Mouse (Mus musculus) midbrain, postnatal 0 days (tissue): ENCODE measurements at regions not wholly inside any gene's neighbourhood (a gene's known extent, or its start where the extent isn't known, plus 50 kb on each side); places are given as distances from the start of the nearest gene placed in this dataset.

Experiments used
- ATAC-seq: fragments of 200-750 bp; cut with Nextera tagmentation; 2 replicates; pipeline ENCODE4 v1.8.0; 2017; ENCODE audit warnings: moderate number of reproducible peaks, mild to moderate bottlenecking, moderate TSS enrichment, moderate library complexity; ENCODE audit not compliant: low FRiP score
- DNase-seq: peaks from one replicate; pipeline ENCODE4 v3.0.0-alpha.2; 2015; ENCODE audit warnings: low spot score
- H3K27ac ChIP-seq: fragments of 300-500 bp; sonication (generic); 2 replicates; pipeline ENCODE4 v1.5.1; 2014; ENCODE audit warnings: low read depth, mild to moderate bottlenecking, low read length, mixed read lengths
- H3K27me3 ChIP-seq: fragments of 300-500 bp; sonication (generic); 2 replicates; pipeline ENCODE4 v1.6.1; 2014; ENCODE audit warnings: low read length, control low read depth, mixed read lengths; ENCODE audit not compliant: insufficient read depth
- H3K36me3 ChIP-seq: fragments of 300-500 bp; sonication (generic); 2 replicates; pipeline ENCODE4 v1.6.1; 2014; ENCODE audit warnings: low read length, control low read depth, mixed read lengths; ENCODE audit not compliant: insufficient read depth
- H3K4me1 ChIP-seq: fragments of 300-500 bp; sonication (generic); 2 replicates; pipeline ENCODE4 v1.6.1; 2014; ENCODE audit warnings: mild to moderate bottlenecking, control low read depth, antibody characterized with exemption, low read length, mixed read lengths; ENCODE audit not compliant: insufficient read depth
- H3K4me2 ChIP-seq: fragments of 300-500 bp; sonication (generic); 2 replicates; pipeline ENCODE4 v1.6.1; 2014; ENCODE audit warnings: low read depth, mild to moderate bottlenecking, low read length, mixed read lengths; ENCODE audit not compliant: poor library complexity, severe bottlenecking
- H3K4me3 ChIP-seq: fragments of 300-500 bp; sonication (generic); 2 replicates; pipeline ENCODE4 v1.5.1; 2014; ENCODE audit warnings: low read depth, mild to moderate bottlenecking, low read length, moderate library complexity
- H3K9ac ChIP-seq: fragments of 300-500 bp; sonication (generic); replicated peaks from 2 replicates; pipeline ENCODE4 v1.6.1; 2014; ENCODE audit warnings: mild to moderate bottlenecking, low read length, moderate library complexity, mixed read lengths; ENCODE audit not compliant: poor library complexity, severe bottlenecking
- H3K9me3 ChIP-seq: fragments of 300-500 bp; sonication (generic); 2 replicates; pipeline ENCODE4 v1.6.1; 2016; ENCODE audit warnings: low read length, control low read depth
- CTCF ChIP-seq: IDR thresholded peaks from 2 replicates; pipeline ENCODE4 v1.5.1; 2016; ENCODE audit warnings: antibody characterized with exemption, mild to moderate bottlenecking
- WGBS: fragments of 180-500 bp; shearing (Covaris S2); extraction: QIAGEN DNeasy Blood & Tissue Kit; methylation state at CpG from one replicate; pipeline ENCODE4 v1.1.7; 2014; 5-methylcytosine and 5-hydroxymethylcytosine counted together

- H3K4me3 ChIP-seq, result no peak overlapping the region
- H3K27ac ChIP-seq, result no peak overlapping the region
- 95% methylated on average over 8 of the region's 8 CpGs for whole genome bisulfite sequencing
- H3K4me1 ChIP-seq, result no peaks in the 10 kb centered on the region; the same call in 1 of the 2 replicates
- H3K36me3 ChIP-seq, result no peaks in the 10 kb centered on the region
- TF ChIP-seq CTCF, result no peak
- DNase-seq (no peak), ATAC-seq (no peak)
- H3K4me2 ChIP-seq, result no peak overlapping the region
- H3K27me3 ChIP-seq, result no peaks in the 10 kb centered on the region
- peaks cover 4% of the 10 kb centered on the region; the same call in 1 of the 2 replicates for H3K9me3 ChIP-seq
- H3K9ac ChIP-seq, result no peak overlapping the region
These were observed 65.4 kb downstream of the Cartpt start for GRCm38 (mm10) chr13:99835518-99835917.

DNA sequence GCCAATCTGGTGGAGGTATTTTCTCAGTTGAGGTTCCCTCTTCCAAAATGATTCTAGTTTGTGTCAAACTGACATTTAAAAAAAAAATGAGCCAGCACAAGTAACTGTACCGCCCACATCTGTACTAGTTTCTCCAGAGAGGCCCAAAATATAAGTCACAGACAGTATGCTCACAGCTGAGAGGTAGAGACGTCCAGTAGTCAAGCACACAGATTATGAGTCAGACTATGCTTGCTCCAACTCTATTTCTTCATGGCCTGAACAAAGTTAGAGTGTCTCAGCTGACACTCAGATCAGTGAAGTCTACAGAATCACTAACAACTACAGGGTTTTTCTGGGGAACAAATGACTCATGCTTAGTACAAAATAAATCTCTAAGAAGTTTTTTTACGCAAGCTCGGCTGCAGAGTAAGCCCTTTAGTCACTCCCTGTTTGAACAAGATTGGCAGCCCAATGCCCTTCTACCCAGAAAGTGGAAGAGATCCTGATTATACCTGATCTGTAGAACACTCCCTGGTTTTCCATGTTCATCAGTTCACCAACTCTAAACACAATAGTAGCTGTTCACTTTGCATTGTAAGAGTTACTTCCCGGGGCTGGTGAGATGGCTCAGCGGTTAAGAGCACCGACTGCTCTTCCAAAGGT lies 70.7 kb downstream of the Cartpt start:
- WGBS, result 83% methylated on average over 7 of the region's 7 CpGs
- no peak overlapping the region for H3K4me3 ChIP-seq

DNA sequence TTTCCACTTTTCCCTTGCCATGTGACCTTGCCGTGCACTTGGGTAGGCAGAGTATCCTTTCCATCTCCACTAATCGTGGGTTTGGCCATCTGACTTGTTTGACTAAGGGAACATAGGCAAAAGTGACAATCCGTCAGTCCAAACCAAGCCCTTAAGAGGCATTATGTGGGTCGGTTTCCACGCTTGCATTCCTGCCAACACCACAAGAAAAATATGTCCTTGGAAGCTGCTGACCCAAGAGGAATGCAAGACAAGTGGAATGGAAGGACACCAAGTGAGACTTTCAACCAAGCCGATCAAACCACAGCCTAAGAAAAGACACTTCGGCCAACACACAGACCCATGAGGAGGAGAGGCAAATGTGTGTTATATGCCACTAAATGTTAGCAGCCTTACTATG lies 73.3 kb downstream of the Cartpt start:
- DNase-seq (no peak), ATAC-seq (no peak)
- Histone ChIP-seq H3K9me3 (no peaks in the 10 kb centered on the region), H3K4me2 (no peak overlapping the region), H3K27ac (no peak overlapping the region), H3K4me1 (no peaks in the 10 kb centered on the region), H3K9ac (no peak overlapping the region), H3K27me3 (no peaks in the 10 kb centered on the region), H3K4me3 (no peak overlapping the region), H3K36me3 (no peaks in the 10 kb centered on the region)
- WGBS, result 91% methylated on average over 7 of the region's 7 CpGs
- no peak for TF ChIP-seq CTCF

More for the DNA sequence above, 70.7 kb downstream of the Cartpt start:
- no peak for TF ChIP-seq CTCF
- Histone ChIP-seq H3K36me3 (no peaks in the 10 kb centered on the region), H3K4me1 (no peaks in the 10 kb centered on the region), H3K9me3 (peaks cover 4% of the 10 kb centered on the region; the same call in 1 of the 2 replicates), H3K4me2 (no peak overlapping the region), H3K27me3 (no peaks in the 10 kb centered on the region), H3K9ac (no peak overlapping the region), H3K27ac (no peak overlapping the region)
- no peak for DNase-seq
- ATAC-seq, result no peak

- WGBS, result 72% methylated on average over 8 of the region's 8 CpGs
These were observed 76.3 kb downstream of the Cartpt start for GRCm38 (mm10) chr13:99824625-99825024.

GRCm38 (mm10) chr13:99816666-99817065 lies 84.2 kb downstream of the Cartpt start:
- Histone ChIP-seq H3K27me3 (no peaks in the 10 kb centered on the region), H3K9me3 (no peaks in the 10 kb centered on the region), H3K36me3 (no peaks in the 10 kb centered on the region), H3K4me2 (no peak overlapping the region), H3K4me1 (no peaks in the 10 kb centered on the region), H3K27ac (no peak overlapping the region), H3K4me3 (no peak overlapping the region), H3K9ac (no peak overlapping the region)
- WGBS, result 56% methylated on average over 6 of the region's 6 CpGs
- no peak for TF ChIP-seq CTCF
- no peak for ATAC-seq
- DNase-seq, result no peak

More at GRCm38 (mm10) chr13:99824625-99825024, 76.3 kb downstream of the Cartpt start:
- TF ChIP-seq CTCF, result no peak
- H3K27me3 ChIP-seq, result no peaks in the 10 kb centered on the region
- H3K4me3 ChIP-seq, result no peak overlapping the region
- H3K4me1 ChIP-seq, result no peaks in the 10 kb centered on the region
- no peak for ATAC-seq
- H3K36me3 ChIP-seq, result no peaks in the 10 kb centered on the region
- H3K27ac ChIP-seq, result no peak overlapping the region
- no peak overlapping the region for H3K4me2 ChIP-seq
- H3K9me3 ChIP-seq, result no peaks in the 10 kb centered on the region
- no peak overlapping the region for H3K9ac ChIP-seq
- DNase-seq, result no peak

GRCm38 (mm10) chr13:99815786-99816185 lies 85.1 kb downstream of the Cartpt start:
- WGBS, result 66% methylated on average over 6 of the region's 6 CpGs
- Histone ChIP-seq H3K4me3 (no peak overlapping the region), H3K9me3 (no peaks in the 10 kb centered on the region), H3K9ac (no peak overlapping the region), H3K4me2 (no peak overlapping the region), H3K36me3 (no peaks in the 10 kb centered on the region), H3K27me3 (no peaks in the 10 kb centered on the region), H3K27ac (no peak overlapping the region), H3K4me1 (no peaks in the 10 kb centered on the region)
- no peak for DNase-seq
- ATAC-seq, result no peak
- no peak for TF ChIP-seq CTCF
